Mouse (Mus musculus): ENCODE results near the gene Elovl2. TPM values are rescaled to one million over a fixed set of nuclear protein-coding genes. Genes with fewer than 3 reads are reported as not detected.

Gene Elovl2
- polyA plus RNA-seq, 2 experiments, result 2.3 to 2.5 TPM

DNA sequence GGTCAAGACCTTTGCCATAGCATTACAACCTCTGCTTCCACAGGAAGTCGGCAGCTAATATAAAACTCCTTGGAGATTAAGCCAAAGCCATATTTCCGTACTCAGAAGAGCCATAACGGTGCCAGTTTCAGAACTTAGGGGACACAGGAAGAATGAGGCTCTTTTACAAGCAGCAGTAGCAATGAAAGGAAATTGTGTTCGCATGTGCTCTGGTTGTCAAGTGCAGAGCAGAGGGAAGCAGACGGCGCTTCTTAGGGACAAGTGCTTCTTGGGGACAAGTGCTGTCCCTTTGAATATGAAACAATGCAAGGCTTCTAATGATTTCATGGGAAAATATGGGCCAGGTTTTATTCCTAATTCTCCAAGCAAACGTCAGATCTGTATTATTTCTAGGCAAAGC, 16.9 kb downstream of the Elovl2 start:
- H3K27ac ChIP-seq (replicated peaks; ENCODE audit: low read depth, low read length), result no peak overlapping the region
- no peaks in the 10 kb centered on the region for H3K9me3 ChIP-seq (ENCODE audit: control insufficient read depth, low read length)
- no peaks in the 10 kb centered on the region for H3K36me3 ChIP-seq (ENCODE audit: control insufficient read depth, insufficient read depth, low read length)
- H3K4me2 ChIP-seq (replicated peaks; ENCODE audit: low read depth, low read length, severe bottlenecking), result no peak overlapping the region
- TF ChIP-seq POLR2A (IDR thresholded peaks at IDR 0.05; ENCODE audit: borderline replicate concordance, extremely low read depth, insufficient read depth, insufficient read length), result no peak
- no peaks in the 10 kb centered on the region; the same call in 1 of the 2 replicates for H3K27me3 ChIP-seq (ENCODE audit: control insufficient read depth, insufficient read depth, low read length)
- no peak overlapping the region for H3K4me3 ChIP-seq (replicated peaks; ENCODE audit: low read length)
- H3K4me1 ChIP-seq (ENCODE audit: control insufficient read depth, insufficient read depth, low read length), result peaks cover 7% of the 10 kb centered on the region
- DNase-seq (ENCODE audit: low spot score) (no peak), ATAC-seq (ENCODE audit: low FRiP score, low read depth) (no peak)
- H3K9ac ChIP-seq (ENCODE audit: low read depth, low read length, severe bottlenecking), result no peak overlapping the region
- WGBS, result 19% methylated on average over 7 of the region's 7 CpGs

DNA sequence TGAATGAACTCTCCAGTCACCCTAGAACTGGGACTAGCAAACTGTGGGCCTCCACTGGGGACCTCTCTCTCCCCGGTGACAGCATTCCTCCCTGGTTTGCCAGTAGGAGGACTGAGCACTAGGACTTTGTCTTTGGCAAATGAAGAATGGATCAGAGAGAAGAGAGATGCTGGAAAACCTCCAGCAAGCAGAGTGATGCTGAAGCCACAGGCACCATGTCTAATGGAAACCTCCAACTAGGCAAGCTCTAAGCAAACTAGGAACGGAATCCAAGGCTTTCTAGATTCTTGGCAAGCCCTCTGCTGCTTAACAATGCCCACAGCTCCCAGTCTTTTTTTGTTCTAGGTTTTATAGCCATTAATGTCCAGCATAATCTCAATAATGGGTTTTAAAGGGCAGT, 19.3 kb downstream of the Elovl2 start:
- Histone ChIP-seq H3K4me1 (ENCODE audit: control insufficient read depth, insufficient read depth, low read length) (peaks cover 7% of the 10 kb centered on the region), H3K9me3 (ENCODE audit: control insufficient read depth, low read length) (no peaks in the 10 kb centered on the region), H3K9ac (ENCODE audit: low read depth, low read length, severe bottlenecking) (no peak overlapping the region), H3K4me3 (replicated peaks; ENCODE audit: low read length) (no peak overlapping the region), H3K4me2 (replicated peaks; ENCODE audit: low read depth, low read length, severe bottlenecking) (no peak overlapping the region), H3K36me3 (ENCODE audit: control insufficient read depth, insufficient read depth, low read length) (no peaks in the 10 kb centered on the region), H3K27me3 (ENCODE audit: control insufficient read depth, insufficient read depth, low read length) (no peaks in the 10 kb centered on the region), H3K27ac (replicated peaks; ENCODE audit: low read depth, low read length) (no peak overlapping the region)
- no peak for ATAC-seq (ENCODE audit: low FRiP score, low read depth)
- TF ChIP-seq POLR2A (IDR thresholded peaks at IDR 0.05; ENCODE audit: borderline replicate concordance, extremely low read depth, insufficient read depth, insufficient read length), result no peak
- WGBS, result 59% methylated on average over 2 of the region's 2 CpGs
- no peak for DNase-seq (ENCODE audit: low spot score)

DNA sequence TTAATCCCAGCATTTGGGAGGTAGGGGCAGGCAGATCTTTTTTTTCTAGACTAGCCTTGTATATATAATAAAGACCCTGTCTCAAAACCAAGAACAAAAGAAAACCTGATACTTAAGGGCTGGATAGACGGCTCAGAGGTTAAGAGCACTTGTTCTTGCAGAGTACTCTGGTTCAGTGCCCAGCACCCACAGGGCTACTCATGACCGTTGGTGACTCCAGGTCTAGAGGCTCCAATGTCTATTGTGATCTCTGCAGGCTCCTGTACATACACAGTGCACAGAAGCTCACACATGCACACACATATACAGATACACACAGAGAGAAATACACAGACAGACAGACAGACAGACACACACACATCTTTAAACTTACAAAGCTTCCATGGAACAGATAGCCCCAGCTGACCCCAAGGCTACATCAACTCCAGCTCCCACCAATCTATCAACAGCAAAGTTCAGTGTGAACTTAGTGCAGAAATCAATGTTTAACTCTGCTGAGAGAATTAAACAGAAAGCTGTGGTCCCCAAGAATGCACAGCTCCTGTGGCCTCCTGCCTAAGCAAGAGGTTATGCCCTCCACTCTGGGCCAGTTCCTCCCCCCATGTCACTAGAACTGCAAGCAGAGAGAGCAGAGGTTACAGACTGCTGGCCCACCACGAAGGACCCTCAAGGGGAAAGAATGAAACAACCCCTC, 24.4 kb downstream of the Elovl2 start:
- H3K9me3 ChIP-seq (ENCODE audit: control insufficient read depth, low read length), result no peaks in the 10 kb centered on the region
- no peaks in the 10 kb centered on the region for H3K36me3 ChIP-seq (ENCODE audit: control insufficient read depth, insufficient read depth, low read length)
- DNase-seq (ENCODE audit: low spot score) (no peak), ATAC-seq (ENCODE audit: low FRiP score, low read depth) (no peak)
- no peak for TF ChIP-seq POLR2A (IDR thresholded peaks at IDR 0.05; ENCODE audit: borderline replicate concordance, extremely low read depth, insufficient read depth, insufficient read length)
- no peak overlapping the region for H3K27ac ChIP-seq (replicated peaks; ENCODE audit: low read depth, low read length)
- no peaks in the 10 kb centered on the region for H3K4me1 ChIP-seq (ENCODE audit: control insufficient read depth, insufficient read depth, low read length)
- no peak overlapping the region for H3K4me3 ChIP-seq (replicated peaks; ENCODE audit: low read length)
- no peak overlapping the region for H3K4me2 ChIP-seq (replicated peaks; ENCODE audit: low read depth, low read length, severe bottlenecking)
- H3K27me3 ChIP-seq (ENCODE audit: control insufficient read depth, insufficient read depth, low read length), result no peaks in the 10 kb centered on the region
- no peak overlapping the region for H3K9ac ChIP-seq (ENCODE audit: low read depth, low read length, severe bottlenecking)
- 79% methylated on average over 3 of the region's 3 CpGs for WGBS

DNA sequence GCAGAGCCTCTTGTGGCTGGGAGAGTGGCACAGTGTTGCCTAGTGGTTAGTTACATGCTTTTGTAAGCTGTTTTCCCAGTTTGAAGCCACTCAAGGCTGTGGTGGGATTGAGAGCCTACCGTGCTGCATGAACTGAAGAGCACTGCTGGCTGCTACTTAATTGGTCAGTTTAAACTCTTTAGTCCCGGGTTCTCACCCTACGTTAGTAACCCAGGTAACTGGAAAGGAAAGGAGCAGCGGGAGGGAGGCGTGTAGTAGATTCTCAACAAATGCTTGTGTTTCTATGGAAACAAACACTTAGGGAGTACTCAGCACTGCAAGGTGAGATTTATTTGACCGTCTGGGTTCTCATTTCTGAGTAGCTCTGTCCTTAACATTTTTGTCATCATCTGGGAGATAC, 32.3 kb downstream of the Elovl2 start:
- Histone ChIP-seq H3K9ac (ENCODE audit: low read depth, low read length, severe bottlenecking) (no peak overlapping the region), H3K4me2 (replicated peaks; ENCODE audit: low read depth, low read length, severe bottlenecking) (no peak overlapping the region), H3K4me1 (ENCODE audit: control insufficient read depth, insufficient read depth, low read length) (no peaks in the 10 kb centered on the region), H3K9me3 (ENCODE audit: control insufficient read depth, low read length) (no peaks in the 10 kb centered on the region), H3K27ac (replicated peaks; ENCODE audit: low read depth, low read length) (no peak overlapping the region), H3K36me3 (ENCODE audit: control insufficient read depth, insufficient read depth, low read length) (no peaks in the 10 kb centered on the region), H3K4me3 (replicated peaks; ENCODE audit: low read length) (no peak overlapping the region), H3K27me3 (ENCODE audit: control insufficient read depth, insufficient read depth, low read length) (no peaks in the 10 kb centered on the region)
- 85% methylated on average over 6 of the region's 6 CpGs for WGBS
- ATAC-seq (ENCODE audit: low FRiP score, low read depth), result no peak
- TF ChIP-seq POLR2A (IDR thresholded peaks at IDR 0.05; ENCODE audit: borderline replicate concordance, extremely low read depth, insufficient read depth, insufficient read length), result no peak
- no peak for DNase-seq (ENCODE audit: low spot score)

DNA sequence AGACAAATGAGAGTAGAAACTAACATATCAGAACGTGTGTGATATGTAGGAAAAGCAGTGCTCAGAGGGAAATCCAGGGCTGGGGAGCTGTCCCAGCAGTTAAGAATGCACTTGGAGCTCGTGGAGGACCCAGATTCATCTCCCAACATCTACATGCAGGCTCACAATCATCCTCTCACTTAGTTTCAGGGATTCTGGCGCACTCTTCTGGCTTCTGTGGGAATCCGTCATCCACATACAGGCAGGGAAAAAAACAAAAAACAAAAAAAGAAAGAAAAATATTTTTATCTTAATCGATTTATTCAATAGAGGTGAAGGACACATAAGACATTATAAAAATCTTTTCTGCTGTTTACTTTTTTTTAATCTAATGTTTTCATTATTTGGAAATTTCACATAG, 61.8 kb downstream of the Elovl2 start:
- DNase-seq (ENCODE audit: low spot score) (no peak), ATAC-seq (ENCODE audit: low FRiP score, low read depth) (no peak)
- 66% methylated on average over 5 of the region's 5 CpGs for WGBS
- Histone ChIP-seq H3K27me3 (ENCODE audit: control insufficient read depth, insufficient read depth, low read length) (no peaks in the 10 kb centered on the region), H3K36me3 (ENCODE audit: control insufficient read depth, insufficient read depth, low read length) (no peaks in the 10 kb centered on the region), H3K4me1 (ENCODE audit: control insufficient read depth, insufficient read depth, low read length) (no peaks in the 10 kb centered on the region), H3K9me3 (ENCODE audit: control insufficient read depth, low read length) (no peaks in the 10 kb centered on the region), H3K9ac (ENCODE audit: low read depth, low read length, severe bottlenecking) (no peak overlapping the region), H3K4me2 (replicated peaks; ENCODE audit: low read depth, low read length, severe bottlenecking) (no peak overlapping the region), H3K27ac (replicated peaks; ENCODE audit: low read depth, low read length) (no peak overlapping the region), H3K4me3 (replicated peaks; ENCODE audit: low read length) (no peak overlapping the region)
- no peak for TF ChIP-seq POLR2A (IDR thresholded peaks at IDR 0.05; ENCODE audit: borderline replicate concordance, extremely low read depth, insufficient read depth, insufficient read length)

Measured in limb, embryonic 14.5 days (tissue).